Mouse (Mus musculus): ENCODE data around the gene Tbcb.

DNA sequence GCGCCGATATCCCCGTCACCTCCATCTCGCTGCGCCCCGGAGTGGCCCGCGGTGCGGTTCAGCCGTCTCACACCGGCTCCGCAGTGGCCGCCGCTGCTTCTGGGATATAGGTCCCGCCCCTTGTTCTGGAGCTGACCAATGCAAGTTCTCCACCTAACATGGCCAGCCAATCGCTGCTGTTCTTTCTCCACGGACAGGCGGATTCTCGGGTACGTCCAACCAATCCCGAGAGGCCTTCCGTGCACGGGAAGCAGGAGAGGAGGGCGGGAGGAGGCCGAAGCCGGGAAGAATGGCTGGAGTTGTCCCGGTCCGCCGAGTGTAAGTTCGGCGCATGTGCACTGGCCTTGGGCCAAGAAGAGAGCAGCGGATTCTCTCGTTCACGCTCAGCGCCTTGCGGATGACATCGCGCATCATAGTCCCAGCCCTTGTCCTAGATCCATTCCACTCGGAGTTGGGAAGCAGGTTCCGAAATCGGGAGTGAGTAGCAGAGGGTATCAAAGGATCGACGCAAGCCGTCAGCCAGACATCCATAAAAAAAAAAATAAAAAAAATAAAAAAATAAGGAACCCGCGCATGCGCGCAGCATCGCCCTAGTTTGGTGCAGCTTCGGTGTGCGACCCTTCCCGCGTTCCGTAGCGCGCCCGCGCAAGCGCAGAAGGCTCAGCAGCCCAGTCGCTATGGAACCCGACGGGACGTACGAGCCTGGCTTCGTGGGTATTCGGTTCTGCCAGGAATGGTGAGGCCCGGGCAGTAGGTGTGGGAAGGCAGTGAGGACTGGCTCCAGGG, at the start of gene Tbcb, which contains the start of gene Polr2i:
- TF ChIP-seq GATA1 (IDR thresholded peaks at IDR 0.05; ENCODE audit: borderline replicate concordance, low read length) (no peak), FLI1 (IDR thresholded peaks at IDR 0.05; ENCODE audit: low read length) (no peak)

All from megakaryocyte, embryonic 14.5 days (primary cell).